Mouse (Mus musculus): ENCODE data around the gene Phyhd1. TPM values are rescaled to one million over a fixed set of nuclear protein-coding genes. Genes with fewer than 3 reads are reported as not detected.

Phyhd1 gene
- polyA plus RNA-seq, 2 experiments from 2014 or later = 3.9 to 4.8 TPM

DNA sequence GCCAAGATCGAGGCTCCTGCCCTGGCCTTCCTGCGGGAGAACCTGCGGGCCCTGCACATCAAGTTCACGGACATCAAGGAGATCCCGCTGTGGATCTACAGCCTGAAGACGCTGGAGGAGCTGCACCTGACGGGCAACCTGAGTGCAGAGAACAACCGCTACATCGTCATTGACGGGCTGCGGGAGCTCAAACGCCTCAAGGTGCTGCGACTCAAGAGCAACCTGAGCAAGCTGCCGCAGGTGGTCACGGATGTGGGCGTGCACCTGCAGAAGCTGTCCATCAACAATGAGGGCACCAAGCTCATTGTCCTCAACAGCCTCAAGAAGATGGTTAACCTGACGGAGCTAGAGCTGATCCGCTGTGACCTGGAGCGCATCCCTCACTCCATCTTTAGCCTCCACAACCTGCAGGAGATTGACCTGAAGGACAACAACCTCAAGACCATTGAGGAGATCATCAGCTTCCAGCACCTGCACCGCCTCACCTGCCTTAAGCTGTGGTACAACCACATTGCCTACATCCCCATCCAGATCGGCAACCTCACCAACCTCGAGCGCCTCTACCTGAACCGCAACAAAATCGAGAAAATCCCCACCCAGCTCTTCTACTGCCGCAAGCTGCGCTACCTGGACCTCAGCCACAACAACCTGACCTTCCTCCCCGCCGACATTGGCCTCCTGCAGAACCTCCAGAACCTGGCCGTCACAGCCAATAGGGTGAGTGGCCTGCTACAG is 9.2 kb upstream of the Phyhd1 start:
- ATAC-seq = no peak

DNA sequence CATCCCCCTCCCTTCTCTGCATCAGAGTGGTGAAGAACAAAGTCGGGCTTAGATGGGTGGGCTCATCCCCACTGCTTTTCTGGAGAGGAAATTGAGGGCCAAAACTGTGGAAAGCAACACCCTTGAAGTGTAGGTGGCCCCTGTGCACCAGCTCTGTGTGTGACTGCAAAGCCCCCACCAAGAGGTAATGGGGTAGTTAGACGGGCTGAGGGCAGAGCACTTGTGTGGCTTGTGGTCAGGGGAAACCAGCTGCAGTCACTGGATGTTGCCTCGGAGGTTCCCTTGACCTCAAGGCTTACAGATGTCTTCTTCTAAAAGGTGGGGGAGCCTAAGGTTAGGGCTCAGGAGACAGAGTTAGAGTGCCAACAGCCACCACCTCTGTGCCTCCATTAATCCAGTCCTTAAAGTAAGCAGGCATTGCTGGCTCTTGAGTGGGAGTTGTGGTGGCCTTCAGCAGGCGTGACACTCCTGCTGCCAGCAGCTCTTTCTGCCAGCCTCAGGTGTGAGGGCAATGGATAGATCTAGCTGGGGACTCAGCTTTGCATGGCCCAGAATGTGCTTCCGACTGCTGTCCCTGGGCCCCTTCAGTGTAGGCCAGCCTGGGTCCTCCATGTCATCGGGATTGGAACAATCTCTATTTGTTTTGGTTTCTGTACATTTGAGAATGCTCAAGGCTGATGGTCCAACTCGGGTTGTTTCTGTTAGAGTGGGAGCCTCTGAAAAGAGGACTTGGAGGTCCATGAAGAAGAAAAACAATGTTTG is 8.1 kb upstream of the Phyhd1 start:
- ATAC-seq = no peak

DNA sequence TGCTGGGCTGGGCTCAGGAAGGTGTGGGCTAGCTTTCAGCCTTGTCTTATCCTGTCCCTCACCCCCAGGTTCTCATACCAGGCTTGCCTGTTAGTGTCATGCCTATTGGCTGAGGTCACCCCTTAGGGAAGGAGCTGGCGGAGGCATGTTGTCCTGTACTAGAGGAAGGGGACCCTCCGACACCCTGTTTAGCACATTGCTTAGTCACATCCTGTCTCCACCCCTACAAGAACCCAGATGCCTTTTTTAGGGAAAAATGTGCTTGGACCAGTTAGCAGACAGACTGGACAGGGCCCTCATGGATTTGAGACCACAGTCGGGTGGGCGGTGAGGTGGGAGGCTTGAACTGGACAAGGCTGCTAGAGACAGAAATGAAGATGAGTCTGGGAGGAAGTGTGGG is 7.4 kb upstream of the Phyhd1 start:
- ATAC-seq = peak; percentile 48

DNA sequence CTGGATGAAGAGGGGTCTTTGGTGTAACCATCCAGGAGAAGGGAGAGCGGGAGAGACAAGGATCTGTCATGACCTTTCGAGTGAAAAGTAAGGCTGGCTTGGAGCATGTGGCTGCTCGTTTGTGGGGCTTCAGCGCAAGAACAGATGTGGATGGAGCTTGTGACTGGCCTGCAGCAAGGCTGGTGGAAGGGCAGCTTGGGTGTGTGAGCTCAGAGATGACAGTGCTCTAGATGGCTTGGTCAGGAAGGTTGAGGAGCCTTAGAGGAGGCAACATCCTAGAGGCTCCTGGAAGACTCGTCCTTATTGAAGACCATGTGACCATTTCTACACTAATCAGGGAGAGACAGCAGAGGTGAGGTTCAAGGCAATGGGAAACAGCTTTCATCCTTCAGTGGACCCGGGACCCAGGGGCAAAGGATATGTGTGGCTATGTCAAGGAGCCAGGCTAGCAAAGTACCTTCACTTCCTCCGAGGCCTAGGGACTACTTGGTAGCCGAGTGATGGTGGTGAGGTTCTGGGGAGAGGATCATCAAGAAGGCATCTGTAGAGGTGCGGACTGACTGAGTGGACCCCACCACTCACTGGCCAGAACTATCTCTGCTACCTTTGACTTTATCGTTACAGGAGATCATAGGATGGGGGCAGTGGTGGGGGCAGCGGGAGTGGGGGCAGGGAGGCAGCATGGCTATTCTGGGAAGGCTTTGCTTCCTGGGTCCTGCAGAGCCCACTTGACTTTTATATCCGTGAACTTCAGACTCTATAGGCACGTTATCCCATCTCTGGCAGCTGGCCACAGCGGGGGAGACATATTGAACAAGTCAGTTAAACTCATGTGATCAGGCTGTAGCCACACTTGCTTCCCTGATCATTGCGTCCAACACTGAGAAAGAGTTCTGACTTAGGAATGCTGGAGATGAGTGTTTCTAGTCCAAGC is 6.6 kb upstream of the Phyhd1 start:
- ATAC-seq = no peak

DNA sequence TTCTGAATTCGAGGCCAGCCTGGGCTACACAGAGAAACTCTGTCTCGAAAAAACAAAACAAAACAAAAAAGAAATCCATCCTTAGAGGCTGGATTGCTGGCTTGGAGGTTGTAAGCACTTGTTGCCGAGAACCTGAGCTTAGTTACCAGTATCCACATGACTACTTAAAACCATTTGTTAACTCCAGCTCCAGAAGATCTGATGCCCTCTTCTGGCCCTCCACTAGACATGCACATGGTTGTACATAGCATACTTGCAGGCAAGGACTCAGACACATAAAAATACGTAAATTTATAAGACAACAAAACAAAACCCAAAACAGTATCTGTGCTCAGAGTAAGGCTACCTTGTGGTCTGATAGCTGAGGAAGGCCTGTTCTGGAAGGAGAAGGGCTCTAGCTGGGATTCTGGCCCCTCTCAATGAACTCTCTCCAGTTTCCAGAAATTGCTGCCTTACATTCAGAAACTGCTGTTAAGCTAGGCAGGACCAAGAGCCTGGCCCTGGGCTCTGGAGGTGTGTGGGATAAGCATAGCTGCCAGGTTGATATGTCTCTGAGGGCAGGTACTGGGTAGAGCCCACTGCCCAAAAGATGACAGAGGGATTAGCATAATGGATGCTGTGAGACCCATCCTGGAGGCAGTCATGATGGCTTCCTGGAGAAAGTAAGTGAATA is 4.8 kb upstream of the Phyhd1 start:
- no peak for ATAC-seq

DNA sequence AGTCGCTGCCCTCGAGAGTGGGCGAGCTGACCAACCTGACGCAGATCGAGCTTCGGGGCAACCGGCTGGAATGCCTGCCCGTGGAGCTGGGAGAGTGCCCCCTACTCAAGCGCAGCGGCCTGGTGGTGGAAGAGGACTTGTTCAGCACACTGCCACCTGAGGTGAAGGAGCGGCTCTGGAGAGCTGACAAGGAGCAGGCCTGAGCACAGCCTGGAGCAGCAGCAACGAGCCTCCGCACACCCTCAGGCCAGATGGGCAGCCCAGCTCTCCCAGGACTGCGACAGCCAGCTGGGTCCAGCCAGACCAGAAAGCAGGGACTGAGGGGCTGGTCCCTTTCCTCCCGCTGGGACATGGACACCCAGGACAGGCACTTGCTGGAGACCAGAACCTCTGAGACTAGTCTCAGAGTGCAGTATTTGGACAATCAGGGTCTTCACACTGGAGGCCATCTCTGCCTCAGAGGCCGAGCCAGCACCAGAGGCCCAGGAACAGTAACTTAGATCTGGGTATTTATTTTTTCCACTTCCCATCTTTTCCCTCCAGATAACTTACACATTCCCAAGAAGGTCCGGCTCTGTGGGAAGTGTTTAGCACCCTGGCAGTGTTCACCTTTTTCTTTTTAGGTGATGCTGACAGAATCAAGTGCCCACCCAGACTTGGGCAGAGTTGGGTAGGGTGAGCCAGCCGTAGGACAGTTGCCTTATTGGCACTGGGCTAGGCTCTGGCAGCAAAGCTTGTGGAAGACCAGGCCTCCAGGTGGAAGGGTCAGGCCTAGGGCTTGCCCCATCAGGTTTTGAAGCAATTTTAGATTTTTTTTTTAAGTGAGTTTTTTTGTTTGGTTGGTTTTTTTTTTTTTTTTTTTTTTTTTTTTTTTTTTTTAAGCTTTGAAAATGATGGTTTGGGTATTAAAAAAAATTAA is 3.8 kb upstream of the Phyhd1 start:
- ATAC-seq = no peak

DNA sequence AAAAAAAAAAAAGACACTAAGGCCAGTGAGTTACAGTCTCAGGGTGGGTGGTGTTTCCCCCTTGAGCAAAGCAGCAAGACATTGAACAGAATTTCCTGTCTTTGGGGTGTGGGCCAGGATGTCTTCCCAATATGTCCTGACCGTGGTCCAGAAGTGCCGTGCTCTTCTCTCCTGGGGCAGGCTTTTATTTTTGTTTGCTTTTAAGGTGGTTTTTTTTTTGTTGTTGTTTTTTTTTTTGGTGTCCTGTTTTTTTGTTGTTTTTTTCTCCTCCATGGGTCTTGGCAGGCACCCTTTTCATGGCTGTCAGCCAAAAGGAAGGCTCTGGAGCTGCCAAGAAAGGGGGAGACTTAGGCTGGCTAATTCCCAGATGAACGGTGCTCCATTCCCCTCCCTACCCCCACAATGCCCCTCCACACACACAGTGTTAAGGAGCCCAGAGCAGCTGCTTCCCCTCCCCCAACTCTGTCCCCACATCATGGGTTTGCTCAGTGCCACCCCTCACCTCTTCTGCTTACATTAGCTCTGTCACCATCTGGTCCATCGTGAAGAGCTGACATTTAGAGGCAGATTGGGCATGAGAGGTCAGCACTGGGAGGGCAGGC is 3.1 kb upstream of the Phyhd1 start:
- ATAC-seq = no peak

DNA sequence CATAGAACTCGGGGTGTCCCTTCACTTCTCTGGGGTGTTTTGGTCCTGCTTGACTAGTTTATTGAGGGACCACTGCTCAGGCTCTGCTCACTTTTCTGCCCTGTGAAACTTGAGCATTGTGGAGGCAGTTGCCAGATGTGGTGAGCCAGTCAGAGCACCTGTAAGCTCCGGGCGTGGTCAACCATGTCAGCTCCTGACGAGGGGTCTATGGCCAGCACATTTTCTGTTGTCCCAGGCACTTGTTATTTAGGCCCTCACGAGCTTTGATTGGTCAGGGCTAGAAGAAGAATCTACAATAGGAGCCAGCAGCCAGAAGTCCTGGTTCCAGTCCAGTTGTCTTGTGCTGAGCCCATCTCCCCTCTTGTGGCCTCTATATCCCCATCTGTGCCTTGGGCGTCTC is 2.2 kb upstream of the Phyhd1 start:
- no peak for ATAC-seq

DNA sequence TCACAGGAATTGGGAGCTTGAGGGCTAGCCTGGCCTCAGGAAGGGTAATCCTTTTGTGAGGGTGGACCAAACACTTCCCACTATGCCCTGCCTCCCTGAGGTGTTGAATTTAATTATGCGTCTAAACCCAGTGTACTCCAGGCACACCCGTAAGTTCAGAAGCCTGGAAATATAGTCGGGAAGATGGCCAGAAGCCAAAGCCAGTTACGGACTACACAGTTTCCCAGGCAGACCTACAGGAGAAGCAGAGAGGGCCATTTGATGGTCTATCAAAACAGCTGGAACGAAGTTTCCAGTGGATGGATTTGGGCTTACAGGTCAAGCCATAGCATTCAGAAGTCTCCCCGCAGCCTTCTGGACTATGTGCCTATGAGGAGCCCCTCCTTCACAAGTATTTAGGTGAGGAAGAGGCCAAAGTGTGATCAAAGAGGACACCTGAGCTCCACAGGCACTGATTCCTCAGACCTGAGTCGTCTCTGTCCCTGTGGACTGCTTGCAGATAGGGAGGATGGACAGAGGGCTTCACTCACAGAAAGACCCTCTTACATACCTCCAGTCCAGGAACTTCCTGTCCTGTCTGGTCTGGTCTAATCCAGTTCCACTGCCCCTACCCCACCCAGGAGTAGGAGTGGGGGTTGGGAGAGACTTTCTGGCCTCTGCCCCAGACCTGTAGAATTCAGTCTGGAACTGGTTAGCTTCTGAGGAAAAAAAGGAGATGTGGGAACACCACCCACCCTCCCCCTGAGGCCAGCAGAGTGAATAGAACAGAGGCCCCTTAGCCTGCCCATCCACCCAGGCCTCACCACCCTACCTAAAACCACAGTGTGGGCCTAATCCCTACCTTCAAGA is 1.1 kb upstream of the Phyhd1 start:
- ATAC-seq = no peak

DNA sequence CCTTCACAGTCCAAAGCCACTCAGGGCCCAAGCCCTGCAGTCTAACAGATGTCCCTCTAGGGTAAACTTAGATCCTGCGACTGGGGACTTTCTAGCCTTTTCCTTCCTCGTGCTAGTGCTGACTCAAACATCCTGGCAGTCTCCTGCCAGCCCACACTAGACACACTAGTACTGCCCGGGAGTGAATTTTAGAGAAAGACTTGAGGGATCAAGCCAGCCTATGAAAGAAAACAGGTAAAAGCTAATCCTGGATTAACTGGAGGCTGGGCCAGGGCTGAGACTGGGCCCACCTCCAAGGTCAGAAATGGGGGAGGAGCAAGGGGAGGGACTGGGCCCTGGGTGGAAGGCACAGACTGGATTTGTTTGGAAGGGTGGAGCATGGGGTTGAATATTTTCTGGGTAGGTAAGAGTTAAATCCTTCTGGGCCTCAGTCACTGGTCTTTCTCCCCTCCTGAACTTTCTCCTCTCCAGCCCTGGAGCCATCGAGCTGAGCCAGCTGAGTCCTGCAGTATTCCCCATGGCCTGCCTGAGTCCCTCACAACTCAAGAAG is 464 bp downstream of the Phyhd1 start:
- ATAC-seq = no peak

DNA sequence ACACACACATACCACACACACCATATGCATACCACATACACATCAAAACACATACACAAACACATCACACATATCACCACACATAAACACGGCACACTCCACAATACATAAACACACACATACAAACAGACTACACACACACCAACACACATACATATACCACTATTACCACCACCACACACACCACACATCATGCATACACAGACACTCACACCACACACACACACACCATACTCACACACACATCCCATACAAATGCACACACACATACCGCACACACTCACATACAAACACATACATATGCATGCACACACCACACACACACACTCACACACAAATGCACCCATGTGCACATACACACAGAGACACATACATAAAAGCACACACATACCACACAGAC is 1.5 kb downstream of the Phyhd1 start:
- ATAC-seq = no peak

DNA sequence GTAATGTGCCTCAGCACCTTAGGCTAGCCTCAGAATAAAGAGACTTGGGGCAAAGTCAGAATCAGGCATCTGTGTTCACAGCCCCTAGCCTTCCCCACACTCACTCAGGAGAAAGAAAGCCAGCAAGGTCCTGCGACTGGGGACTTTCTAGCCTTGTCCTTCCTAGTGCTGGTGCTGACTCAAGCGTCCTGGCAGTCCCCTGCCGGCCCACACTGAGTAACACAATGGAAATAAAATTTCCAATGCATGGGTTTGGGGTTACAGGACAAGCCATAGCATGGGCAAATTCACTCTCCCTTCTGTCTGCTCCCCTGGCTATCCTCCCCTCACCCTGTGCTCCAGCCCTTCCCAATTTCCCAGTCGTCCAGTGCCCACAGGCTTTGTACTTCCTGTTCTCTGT is 2.4 kb downstream of the Phyhd1 start:
- ATAC-seq = no peak

DNA sequence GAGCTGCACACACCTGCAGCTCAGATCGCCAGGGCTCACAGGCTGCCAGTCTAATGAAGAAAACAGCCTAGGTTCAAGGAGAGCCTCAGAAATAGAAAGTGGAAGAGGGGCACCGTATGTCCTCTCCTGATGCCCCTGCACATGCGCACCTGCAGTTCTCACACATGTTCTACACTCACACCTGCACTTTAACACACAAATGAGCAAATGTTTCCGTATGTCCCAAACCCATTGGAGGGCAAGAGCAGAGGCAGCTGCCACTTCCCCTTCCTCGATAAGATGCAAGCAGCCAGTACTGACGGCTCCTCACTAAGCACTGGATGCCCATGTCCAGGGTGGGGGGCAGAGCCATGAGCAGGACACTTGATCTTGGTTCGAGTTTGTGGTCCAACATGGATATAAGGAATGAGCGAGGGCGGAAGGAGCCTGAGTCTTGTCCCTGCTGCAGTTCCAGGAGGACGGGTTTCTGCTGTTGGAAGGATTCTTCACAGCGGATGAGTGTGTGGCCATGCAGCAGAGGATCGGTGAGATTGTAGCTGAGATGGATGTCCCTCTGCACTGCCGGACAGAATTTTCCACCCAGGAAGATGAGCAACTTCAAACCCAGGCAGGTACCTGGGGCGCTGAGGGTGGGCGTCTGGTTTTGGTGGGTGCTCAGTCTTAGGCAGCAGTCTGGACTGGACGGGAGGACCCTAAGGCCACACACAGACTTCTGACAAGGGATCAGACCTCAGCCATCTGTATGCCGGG is 3.4 kb downstream of the Phyhd1 start:
- no peak for ATAC-seq

DNA sequence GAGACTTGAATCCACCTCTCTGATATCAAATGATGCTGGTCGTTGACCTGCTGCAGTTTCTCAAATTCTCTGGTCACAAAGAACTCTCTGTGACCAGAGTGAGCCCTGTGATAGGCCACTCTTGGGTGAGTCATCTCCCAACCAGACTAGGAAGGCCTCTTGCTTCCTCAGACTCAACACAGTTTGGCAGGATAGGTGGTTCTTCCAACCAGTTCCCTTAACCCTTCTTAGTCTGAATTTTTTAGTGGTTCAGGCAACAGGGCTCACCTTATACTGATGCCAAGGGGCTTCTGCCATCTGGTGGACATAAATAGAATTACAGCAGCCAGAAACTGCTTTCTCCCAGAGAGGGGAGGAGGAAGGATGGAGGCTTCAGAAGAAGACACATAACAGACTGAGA is 4.1 kb downstream of the Phyhd1 start:
- peak; percentile 71 for ATAC-seq

DNA sequence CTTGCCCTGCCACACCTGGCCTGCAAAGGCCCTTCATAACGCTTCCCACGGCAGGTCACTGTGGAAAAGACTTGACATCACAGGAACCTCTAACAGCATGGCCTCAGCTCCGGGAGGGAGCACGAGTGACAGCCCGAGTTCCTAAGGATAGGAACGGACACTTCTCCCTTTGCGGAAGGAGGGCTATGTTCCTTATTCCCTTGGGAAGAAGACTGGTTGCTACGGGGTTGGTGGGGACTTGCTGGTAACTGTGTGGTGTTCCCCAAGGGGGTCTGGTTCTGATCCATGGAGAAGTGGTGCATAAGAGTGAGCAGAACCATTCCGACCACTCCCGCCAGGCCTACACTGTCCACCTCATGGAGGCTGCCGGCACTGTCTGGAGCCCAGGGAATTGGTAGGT is 14.7 kb downstream of the Phyhd1 start, which contains the start of gene Gm28038:
Gm28038 (plus strand) TSS at position 301 of the 400 bp plus-strand sequence.
- ATAC-seq = no peak

DNA sequence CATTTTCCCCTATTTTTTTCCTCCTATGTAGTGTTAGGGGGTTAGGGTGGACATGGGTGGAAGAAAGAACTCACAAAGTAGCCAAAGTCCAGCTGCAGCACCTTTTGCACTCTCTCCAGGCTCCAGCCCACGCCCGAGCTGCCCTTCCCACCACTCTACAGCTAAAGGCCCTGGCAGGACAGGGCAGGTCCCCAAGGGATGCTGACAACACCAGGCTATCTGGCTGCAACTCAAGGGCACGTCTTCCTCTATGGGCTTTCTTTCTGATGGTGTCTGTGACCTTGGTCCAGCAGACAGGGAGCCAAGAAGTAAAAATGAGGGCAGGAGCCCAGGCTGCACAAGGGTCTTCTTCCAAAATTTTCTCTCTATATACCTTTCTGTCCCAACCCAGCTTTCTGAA is 15.6 kb downstream of the Phyhd1 start:
- no peak for ATAC-seq

DNA sequence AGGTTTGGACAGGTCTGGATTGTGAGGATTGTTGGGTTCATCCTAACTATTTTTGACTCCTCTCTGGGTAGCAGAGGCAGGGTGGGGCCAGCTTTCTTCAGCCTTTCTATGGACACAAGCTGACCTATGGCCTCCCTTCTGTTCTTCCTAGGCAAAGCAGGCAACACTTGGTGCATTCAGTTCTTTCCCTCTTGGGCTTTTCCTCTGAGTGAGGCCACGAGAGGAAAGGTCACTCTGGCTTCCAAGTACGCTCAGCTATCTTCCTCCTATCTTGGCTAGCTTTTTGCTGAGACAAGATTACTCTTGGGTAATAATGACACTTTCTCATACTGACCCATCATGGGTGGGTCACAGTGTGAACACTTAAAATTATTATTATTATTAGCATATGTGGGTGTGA is 17.2 kb downstream of the Phyhd1 start:
- ATAC-seq = no peak

DNA sequence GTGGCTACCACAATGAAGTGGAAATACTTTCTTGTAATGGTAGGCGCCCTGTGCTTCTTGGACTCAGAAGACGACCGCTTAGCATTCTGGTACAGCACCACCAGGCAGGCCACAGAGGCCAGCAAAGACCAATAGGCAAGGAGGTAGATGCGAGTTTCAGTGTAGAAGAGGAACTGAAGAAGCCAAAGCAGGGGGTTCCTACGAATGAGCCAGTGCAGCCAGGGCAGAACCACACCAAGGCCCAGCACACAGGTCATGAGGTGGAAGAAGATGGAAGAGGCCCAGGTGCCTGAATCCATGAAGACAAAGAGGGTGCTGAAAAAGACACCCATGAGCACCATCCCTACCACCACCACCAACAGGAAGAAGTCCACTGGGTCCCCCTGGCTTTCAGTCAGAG is 19.0 kb downstream of the Phyhd1 start:
- ATAC-seq = no peak
